Mouse (Mus musculus) hindbrain, embryonic 11.5 days (tissue): ENCODE measurements around the gene Pdcl2. TPM values are rescaled to one million over a fixed set of nuclear protein-coding genes. Genes with fewer than 3 reads are reported as not detected.

Source experiments
- ATAC-seq: fragments of 200-750 bp; cut with Nextera tagmentation; 2 replicates; pipeline ENCODE4 v1.8.0; 2017; ENCODE audit warnings: mild to moderate bottlenecking, moderate TSS enrichment, moderate library complexity; ENCODE audit not compliant: low FRiP score
- DNase-seq: peaks from one replicate; pipeline ENCODE4 v3.0.0-alpha.2; 2015; ENCODE audit warnings: low spot score
- H3K27ac ChIP-seq: fragments of 300-500 bp; sonication (generic); 2 replicates; pipeline ENCODE4 v1.5.1; 2014; ENCODE audit warnings: mild to moderate bottlenecking, low read depth, low read length
- H3K27me3 ChIP-seq: fragments of 300-500 bp; sonication (generic); 2 replicates; pipeline ENCODE4 v1.6.1; 2014; ENCODE audit warnings: mild to moderate bottlenecking, low read length, moderate library complexity, mixed read lengths; ENCODE audit not compliant: control insufficient read depth, insufficient read depth
- H3K36me3 ChIP-seq: fragments of 300-500 bp; sonication (generic); 2 replicates; pipeline ENCODE4 v1.6.1; 2014; ENCODE audit warnings: mild to moderate bottlenecking, low read length, moderate library complexity, mixed read lengths; ENCODE audit not compliant: control insufficient read depth, insufficient read depth
- H3K4me1 ChIP-seq: fragments of 300-500 bp; sonication (generic); replicated peaks from 2 replicates; pipeline ENCODE4 v1.6.1; 2014; ENCODE audit warnings: low read length, mixed read lengths; ENCODE audit not compliant: control insufficient read depth, insufficient read depth
- H3K4me2 ChIP-seq: fragments of 300-500 bp; sonication (generic); replicated peaks from 2 replicates; pipeline ENCODE4 v1.6.1; 2014; ENCODE audit warnings: mild to moderate bottlenecking, low read depth, low read length
- H3K4me3 ChIP-seq: fragments of 300-500 bp; sonication (generic); 2 replicates; pipeline ENCODE4 v1.5.1; 2014; ENCODE audit warnings: low read depth, low read length
- H3K9ac ChIP-seq: fragments of 300-500 bp; sonication (generic); 2 replicates; pipeline ENCODE4 v1.6.1; 2014; ENCODE audit warnings: low read depth, low read length
- H3K9me3 ChIP-seq: fragments of 300-500 bp; sonication (generic); 2 replicates; pipeline ENCODE4 v1.6.1; 2016; ENCODE audit warnings: low read length; ENCODE audit not compliant: control insufficient read depth
- WGBS: fragments of 180-500 bp; shearing (Covaris S2); extraction: QIAGEN DNeasy Blood & Tissue Kit; methylation state at CpG from one replicate; pipeline ENCODE4 v1.1.7; 2014; 5-methylcytosine and 5-hydroxymethylcytosine counted together
- polyA plus RNA-seq: library from polyadenylated mRNA; unstranded; fragments of >200 nt; fragmentation: Nextera tagmentation; extraction: Ambion mirVana; gene quantifications from 2 replicates; pipeline ENCODE4 v1.2.1, GENCODE M21; 2014

Pdcl2 gene
- not detected in 2 replicates for polyA plus RNA-seq

GRCm38 (mm10) chr5:76330953-76331352, at the start of gene Pdcl2:
Gene Pdcl2 (minus strand): TSS chr5:76331156.
- Histone ChIP-seq H3K4me1 (no peaks in the 10 kb centered on the region), H3K36me3 (no peaks in the 10 kb centered on the region), H3K27ac (no peak within 1 kb of the TSS), H3K4me2 (no peak within 1 kb of the TSS), H3K4me3 (no peak within 1 kb of the TSS), H3K27me3 (no peaks in the 10 kb centered on the region), H3K9me3 (no peaks in the 10 kb centered on the region), H3K9ac (no peak within 1 kb of the TSS)
- ATAC-seq (no peak), DNase-seq (no peak)
- 94% methylated on average over 7 of the region's 7 CpGs for WGBS

DNA sequence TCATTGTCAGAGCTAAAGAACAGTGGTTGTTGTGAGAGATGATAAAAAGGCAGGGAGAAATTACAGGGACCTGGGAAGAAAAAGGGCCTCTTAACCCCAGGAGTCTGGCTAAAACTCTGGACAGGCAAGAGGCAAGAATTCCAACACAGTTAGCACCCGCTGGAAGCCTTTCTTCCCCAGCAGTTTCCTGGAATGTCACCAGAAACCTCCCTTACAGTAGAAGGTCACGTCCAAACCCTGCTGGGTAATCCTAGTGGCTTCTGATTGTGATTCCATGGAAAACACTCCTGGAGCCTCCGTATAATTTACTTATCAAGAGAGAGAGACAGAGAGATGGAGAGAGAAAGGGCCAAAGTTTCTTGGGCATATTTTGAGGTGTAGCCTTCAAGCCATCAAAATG, 48.3 kb upstream of the Pdcl2 start:
- H3K27me3 ChIP-seq: no peaks in the 10 kb centered on the region
- DNase-seq (no peak), ATAC-seq (no peak)
- 45% methylated on average over 3 of the region's 3 CpGs for WGBS
- no peak overlapping the region for H3K4me2 ChIP-seq
- H3K4me3 ChIP-seq: no peak overlapping the region
- no peak overlapping the region for H3K9ac ChIP-seq
- no peaks in the 10 kb centered on the region for H3K4me1 ChIP-seq
- H3K36me3 ChIP-seq: no peaks in the 10 kb centered on the region
- H3K9me3 ChIP-seq: no peaks in the 10 kb centered on the region
- no peak overlapping the region for H3K27ac ChIP-seq

DNA sequence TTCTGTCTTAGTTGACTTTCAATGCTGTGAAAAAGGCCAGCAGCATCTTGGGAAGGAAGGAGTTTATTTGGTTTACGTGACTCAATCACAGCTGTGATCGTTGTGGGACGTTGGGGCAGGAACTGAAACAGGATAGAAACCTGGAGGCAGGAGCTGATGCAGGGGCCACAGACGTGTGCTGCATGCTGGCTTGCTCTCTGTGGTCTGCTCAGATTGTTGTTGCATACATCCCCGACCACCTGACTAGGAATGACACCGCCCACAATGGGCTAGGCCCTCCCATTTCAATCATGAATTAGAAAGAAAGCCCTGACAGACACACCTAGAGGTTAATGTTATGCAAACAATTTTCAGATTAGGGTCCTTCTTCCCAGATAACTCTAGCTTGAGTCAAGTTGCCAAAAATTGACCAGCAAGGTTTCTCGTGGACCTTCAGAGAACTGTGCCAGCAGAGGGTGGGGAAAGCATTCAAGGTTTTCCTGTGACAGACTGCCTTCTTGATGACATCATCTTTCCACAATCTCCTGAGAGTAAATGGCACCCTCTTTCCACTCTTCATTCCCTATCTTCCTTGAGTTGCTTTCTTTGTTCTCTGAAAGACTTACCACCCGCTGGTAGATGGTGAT, 38.4 kb upstream of the Pdcl2 start:
- no peak overlapping the region for H3K4me3 ChIP-seq
- no peak overlapping the region for H3K4me2 ChIP-seq
- H3K27me3 ChIP-seq: no peaks in the 10 kb centered on the region
- no peaks in the 10 kb centered on the region for H3K36me3 ChIP-seq
- no peak overlapping the region for H3K9ac ChIP-seq
- 81% methylated on average over 8 of the region's 8 CpGs for WGBS
- no peak for DNase-seq
- no peaks in the 10 kb centered on the region for H3K9me3 ChIP-seq
- H3K4me1 ChIP-seq: no peaks in the 10 kb centered on the region
- ATAC-seq: no peak
- no peak overlapping the region for H3K27ac ChIP-seq

- DNase-seq (no peak), ATAC-seq (no peak)
- H3K36me3 ChIP-seq: no peaks in the 10 kb centered on the region
- 43% methylated on average over 5 of the region's 5 CpGs for WGBS
- no peak overlapping the region for H3K4me3 ChIP-seq
- H3K4me2 ChIP-seq: no peak overlapping the region
- 0 out of 2 replicates have a peak, but pooled peaks cover 6% of the 10 kb centered on the region for H3K4me1 ChIP-seq
- no peak overlapping the region for H3K9ac ChIP-seq
- no peaks in the 10 kb centered on the region for H3K9me3 ChIP-seq
- H3K27me3 ChIP-seq: peaks cover 7% of the 10 kb centered on the region; the same call in 1 of the 2 replicates
- H3K27ac ChIP-seq: no peak overlapping the region
Observed at GRCm38 (mm10) chr5:76365406-76365805, 34.5 kb upstream of the Pdcl2 start.

- 0 out of 2 replicates have a peak, but pooled peaks cover 6% of the 10 kb centered on the region for H3K4me1 ChIP-seq
- no peak within 1 kb of the TSS for H3K27ac ChIP-seq
- peaks cover 7% of the 10 kb centered on the region; the same call in 1 of the 2 replicates for H3K27me3 ChIP-seq
- peak; percentile 36 for DNase-seq
- ATAC-seq: peak; percentile 51; the same call in 1 of the 2 replicates
- H3K4me3 ChIP-seq: peak within 1 kb of the TSS; percentile 32
- H3K4me2 ChIP-seq: peak within 1 kb of the TSS; percentile 65
- no peaks in the 10 kb centered on the region for H3K9me3 ChIP-seq
- H3K9ac ChIP-seq: peak within 1 kb of the TSS; percentile 23; the same call in 1 of the 2 replicates
- H3K36me3 ChIP-seq: no peaks in the 10 kb centered on the region
- 4% methylated on average over 35 of the region's 35 CpGs for WGBS
Observed at GRCm38 (mm10) chr5:76363453-76364104, 32.6 kb upstream of the Pdcl2 start, which contains the start of gene Nmu. Gene Nmu (minus strand): TSS chr5:76363788.

DNA sequence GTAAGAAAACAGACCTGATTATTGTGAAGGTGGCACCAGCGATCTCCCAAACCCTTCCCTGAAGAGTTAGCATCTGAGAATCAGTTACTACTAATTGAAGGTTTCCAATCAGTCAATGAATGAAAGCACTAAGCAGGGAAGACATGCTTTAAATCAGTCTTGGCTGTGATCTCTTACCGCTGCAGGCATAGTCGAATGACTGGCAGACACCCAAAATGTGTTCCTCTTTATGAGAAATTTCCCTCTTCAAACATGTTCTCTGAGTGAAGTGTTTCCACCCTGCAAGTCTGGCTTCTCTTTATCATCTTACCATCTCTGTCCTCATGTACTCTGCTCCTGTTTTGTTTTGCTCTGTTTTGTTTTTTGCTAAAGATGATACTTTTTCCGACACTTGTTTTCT, 29.8 kb upstream of the Pdcl2 start:
- no peak overlapping the region for H3K9ac ChIP-seq
- peaks cover 7% of the 10 kb centered on the region; the same call in 1 of the 2 replicates for H3K27me3 ChIP-seq
- 95% methylated on average over 4 of the region's 4 CpGs for WGBS
- H3K4me2 ChIP-seq: no peak overlapping the region
- H3K9me3 ChIP-seq: no peaks in the 10 kb centered on the region
- H3K4me3 ChIP-seq: no peak overlapping the region
- no peak for ATAC-seq
- 0 out of 2 replicates have a peak, but pooled peaks cover 6% of the 10 kb centered on the region for H3K4me1 ChIP-seq
- H3K27ac ChIP-seq: no peak overlapping the region
- DNase-seq: no peak
- H3K36me3 ChIP-seq: no peaks in the 10 kb centered on the region

GRCm38 (mm10) chr5:76360057-76360456, 29.1 kb upstream of the Pdcl2 start:
- Histone ChIP-seq H3K27me3 (peaks cover 7% of the 10 kb centered on the region; the same call in 1 of the 2 replicates), H3K4me3 (no peak overlapping the region), H3K4me2 (no peak overlapping the region), H3K4me1 (0 out of 2 replicates have a peak, but pooled peaks cover 6% of the 10 kb centered on the region), H3K27ac (no peak overlapping the region), H3K9me3 (no peaks in the 10 kb centered on the region), H3K36me3 (no peaks in the 10 kb centered on the region), H3K9ac (no peak overlapping the region)
- WGBS: 89% methylated on average over 1 of the region's 1 CpGs
- no peak for DNase-seq
- no peak for ATAC-seq

DNA sequence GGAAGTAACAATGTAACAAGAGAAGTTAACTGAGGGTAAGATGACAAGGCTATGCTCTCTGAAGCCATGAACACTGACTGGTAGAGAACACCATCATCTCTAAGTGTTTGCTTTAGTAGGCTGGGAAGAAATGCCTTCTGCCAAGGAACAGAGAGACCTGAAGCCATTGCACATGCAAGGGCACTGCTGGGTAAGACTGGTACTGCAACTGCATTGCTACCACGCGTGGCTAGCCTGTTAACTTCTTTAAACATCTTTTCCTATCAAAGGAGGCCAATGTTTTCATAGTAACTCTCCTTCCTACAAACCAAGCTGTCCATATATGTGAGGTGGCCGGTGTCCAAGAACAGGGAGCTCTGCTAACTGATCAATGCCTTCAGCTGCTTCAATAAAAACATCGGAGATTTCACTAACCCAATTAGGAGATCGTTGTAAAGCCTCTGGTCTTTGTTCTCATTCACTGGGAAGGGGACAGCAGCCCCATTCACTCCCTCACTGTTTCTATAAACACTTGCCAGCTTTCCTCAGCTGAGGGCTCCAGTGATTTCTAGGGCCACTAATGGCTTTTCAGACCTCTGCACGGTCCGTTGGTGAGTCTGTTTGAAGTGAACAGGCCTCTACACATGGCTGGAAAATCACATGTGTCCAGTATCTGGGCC, 21.1 kb upstream of the Pdcl2 start:
- 53% methylated on average over 7 of the region's 7 CpGs for WGBS
- Histone ChIP-seq H3K27me3 (no peaks in the 10 kb centered on the region), H3K27ac (no peak overlapping the region), H3K4me2 (no peak overlapping the region), H3K36me3 (no peaks in the 10 kb centered on the region), H3K4me3 (no peak overlapping the region), H3K9me3 (no peaks in the 10 kb centered on the region), H3K9ac (no peak overlapping the region), H3K4me1 (no peaks in the 10 kb centered on the region)
- ATAC-seq (no peak), DNase-seq (no peak)
